Mouse (Mus musculus) heart, embryonic 16.5 days (tissue): ENCODE results near the gene Nsmce1. TPM values are rescaled to one million over a fixed set of nuclear protein-coding genes. Genes with fewer than 3 reads are reported as not detected.
"Not testable (repeated sequence)": the region's sequence is repeated elsewhere in the genome, so short reads cannot be mapped to it uniquely, and the experiment has no call there.

ENCODE experiments used
- ATAC-seq: fragments of 200-750 bp; cut with Nextera tagmentation; replicated peaks from 2 replicates; pipeline ENCODE4 v1.8.0; 2017; ENCODE audit warnings: moderate number of reproducible peaks; ENCODE audit not compliant: insufficient read depth, low FRiP score; ENCODE audit errors: extremely low read depth
- H3K27ac ChIP-seq: fragments of 300-500 bp; sonication (generic); 2 replicates; pipeline ENCODE4 v1.5.1; 2014; ENCODE audit warnings: mild to moderate bottlenecking, low read length, control low read depth, moderate library complexity
- H3K27me3 ChIP-seq: fragments of 300-500 bp; sonication (generic); 2 replicates; pipeline ENCODE4 v1.6.1; 2014; ENCODE audit warnings: low read length, mixed read lengths; ENCODE audit not compliant: control insufficient read depth, insufficient read depth
- H3K36me3 ChIP-seq: fragments of 300-500 bp; sonication (generic); 2 replicates; pipeline ENCODE4 v1.6.1; 2014; ENCODE audit not compliant: control insufficient read depth, insufficient read depth
- H3K4me1 ChIP-seq: fragments of 300-500 bp; sonication (generic); 2 replicates; pipeline ENCODE4 v1.6.1; 2014; ENCODE audit warnings: low read length, mixed read lengths; ENCODE audit not compliant: control insufficient read depth, insufficient read depth
- H3K4me2 ChIP-seq: fragments of 300-500 bp; sonication (generic); 2 replicates; pipeline ENCODE4 v1.6.1; 2014; ENCODE audit warnings: low read depth, mild to moderate bottlenecking, control low read depth, low read length
- H3K4me3 ChIP-seq: fragments of 300-500 bp; sonication (generic); 2 replicates; pipeline ENCODE4 v1.5.1; 2014; ENCODE audit warnings: mild to moderate bottlenecking, control low read depth, low read length
- H3K9ac ChIP-seq: fragments of 300-500 bp; sonication (generic); 2 replicates; pipeline ENCODE4 v1.6.1; 2014; ENCODE audit warnings: low read length, control low read depth
- H3K9me3 ChIP-seq: fragments of 300-500 bp; sonication (generic); replicated peaks from 2 replicates; pipeline ENCODE4 v1.6.1; 2016; ENCODE audit warnings: low read length; ENCODE audit not compliant: control insufficient read depth
- WGBS: fragments of 180-500 bp; shearing (Covaris S2); extraction: QIAGEN DNeasy Blood & Tissue Kit; methylation state at CpG from one replicate; pipeline ENCODE4 v1.1.7; 2014; 5-methylcytosine and 5-hydroxymethylcytosine counted together
- polyA plus RNA-seq: library from polyadenylated mRNA; unstranded; fragments of >200 nt; fragmentation: Nextera tagmentation; extraction: Ambion mirVana; gene quantifications from 2 replicates; pipeline ENCODE4 v1.2.1, GENCODE M21; 2015

The Nsmce1 gene
- polyA plus RNA-seq, 1 experiment from 2014 or later, result 94.9 TPM

GRCm38 (mm10) chr7:125433874-125434273 lies 57.5 kb downstream of the Nsmce1 start:
- Histone ChIP-seq H3K27ac (no peak overlapping the region), H3K36me3 (no peaks in the 10 kb centered on the region), H3K27me3 (no peaks in the 10 kb centered on the region), H3K4me2 (no peak overlapping the region), H3K9me3 (peaks cover 5% of the 10 kb centered on the region), H3K9ac (no peak overlapping the region), H3K4me3 (no peak overlapping the region), H3K4me1 (no peaks in the 10 kb centered on the region)
- ATAC-seq, result no peak
- 87% methylated on average over 3 of the region's 3 CpGs for WGBS

GRCm38 (mm10) chr7:125430170-125430842 lies 61.1 kb downstream of the Nsmce1 start:
- no peaks in the 10 kb centered on the region for H3K27me3 ChIP-seq
- no peak overlapping the region for H3K9ac ChIP-seq
- WGBS, result 66% methylated on average over 7 of the region's 7 CpGs
- H3K4me3 ChIP-seq, result no peak overlapping the region
- no peaks in the 10 kb centered on the region for H3K36me3 ChIP-seq
- peaks cover 3% of the 10 kb centered on the region for H3K4me1 ChIP-seq
- no peak for ATAC-seq
- H3K9me3 ChIP-seq, result peaks cover 5% of the 10 kb centered on the region
- no peak overlapping the region for H3K4me2 ChIP-seq
- H3K27ac ChIP-seq, result no peak overlapping the region

- not testable (repeated sequence) for H3K9me3 ChIP-seq, ATAC-seq, H3K4me1 ChIP-seq, H3K27ac ChIP-seq, H3K27me3 ChIP-seq, H3K36me3 ChIP-seq, H3K4me2 ChIP-seq, H3K4me3 ChIP-seq, H3K9ac ChIP-seq
- 61% methylated on average over 5 of the region's 5 CpGs for WGBS
These were observed 62.4 kb downstream of the Nsmce1 start for GRCm38 (mm10) chr7:125428816-125429500.

- Histone ChIP-seq H3K4me1 (peaks cover 3% of the 10 kb centered on the region), H3K4me3 (no peak overlapping the region), H3K9me3 (peaks cover 8% of the 10 kb centered on the region), H3K4me2 (no peak overlapping the region), H3K36me3 (no peaks in the 10 kb centered on the region), H3K27me3 (no peaks in the 10 kb centered on the region), H3K27ac (no peak overlapping the region), H3K9ac (no peak overlapping the region)
- 75% methylated on average over 7 of the region's 7 CpGs for WGBS
- ATAC-seq, result no peak
These were observed 63.0 kb downstream of the Nsmce1 start for GRCm38 (mm10) chr7:125428381-125428780.

DNA sequence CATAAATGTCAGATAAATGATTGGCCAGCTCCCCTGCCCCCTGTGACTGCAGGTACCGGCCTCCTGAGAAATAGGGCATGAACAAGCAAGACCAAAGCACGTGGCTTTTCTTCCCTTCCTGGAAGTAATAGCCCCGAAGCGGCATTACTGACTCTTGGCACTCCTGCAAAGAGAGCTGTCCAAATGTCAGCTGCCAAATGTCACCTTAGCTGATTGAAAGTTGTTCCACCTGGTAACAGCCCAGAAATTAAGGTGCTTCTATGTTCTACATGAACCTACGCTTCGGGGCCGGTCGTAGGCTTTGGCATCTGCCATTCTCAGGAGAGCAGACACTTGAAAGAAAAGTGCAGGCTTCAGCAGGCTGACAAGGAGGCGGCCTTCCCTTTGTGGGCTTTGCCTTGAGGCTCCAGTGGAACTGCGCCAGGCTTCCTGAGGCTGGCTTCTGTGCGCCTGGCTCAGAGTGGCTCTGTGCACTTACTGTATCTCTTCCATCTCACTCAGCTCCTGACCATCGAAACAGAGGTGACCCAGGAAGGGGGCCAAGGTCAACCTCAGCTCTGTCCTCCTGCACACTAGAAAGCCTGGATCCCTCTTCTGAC lies 63.8 kb downstream of the Nsmce1 start:
- peaks cover 8% of the 10 kb centered on the region for H3K9me3 ChIP-seq
- no peaks in the 10 kb centered on the region for H3K27me3 ChIP-seq
- WGBS, result 54% methylated on average over 12 of the region's 12 CpGs
- peaks cover 3% of the 10 kb centered on the region for H3K4me1 ChIP-seq
- H3K9ac ChIP-seq, result no peak overlapping the region
- no peak overlapping the region for H3K4me3 ChIP-seq
- no peak for ATAC-seq
- H3K4me2 ChIP-seq, result no peak overlapping the region
- no peaks in the 10 kb centered on the region for H3K36me3 ChIP-seq
- H3K27ac ChIP-seq, result no peak overlapping the region

DNA sequence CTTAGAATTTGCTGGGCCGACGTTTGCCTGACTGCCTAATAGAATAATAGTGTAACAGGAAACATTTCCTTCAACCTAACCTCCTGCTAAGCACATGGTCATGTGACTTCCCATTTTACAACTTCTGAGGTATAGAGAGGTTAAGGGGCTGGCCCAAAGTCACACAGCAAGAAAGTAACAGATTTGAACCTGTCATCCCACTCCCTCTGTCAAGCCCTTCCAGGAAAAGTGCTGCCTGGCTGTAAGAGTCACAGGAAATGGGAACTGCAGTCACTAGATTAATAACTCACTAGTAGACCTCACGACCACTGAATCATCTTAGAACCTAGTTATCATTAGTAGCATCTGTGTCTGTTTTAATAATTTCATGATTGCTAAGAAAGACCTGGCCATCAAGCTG lies 68.3 kb downstream of the Nsmce1 start:
- no peaks in the 10 kb centered on the region for H3K36me3 ChIP-seq
- ATAC-seq, result no peak
- 0 out of 2 replicates have a peak, but pooled peaks cover 3% of the 10 kb centered on the region for H3K9me3 ChIP-seq
- H3K4me1 ChIP-seq, result peaks cover 3% of the 10 kb centered on the region
- no peak overlapping the region for H3K4me3 ChIP-seq
- H3K9ac ChIP-seq, result no peak overlapping the region
- no peak overlapping the region for H3K4me2 ChIP-seq
- no peaks in the 10 kb centered on the region for H3K27me3 ChIP-seq
- no peak overlapping the region for H3K27ac ChIP-seq
- 54% methylated on average over 3 of the region's 3 CpGs for WGBS

- H3K27ac ChIP-seq, result no peak overlapping the region
- H3K27me3 ChIP-seq, result no peaks in the 10 kb centered on the region
- no peak for ATAC-seq
- 45% methylated on average over 2 of the region's 2 CpGs for WGBS
- H3K36me3 ChIP-seq, result no peaks in the 10 kb centered on the region
- H3K4me2 ChIP-seq, result no peak overlapping the region
- H3K9ac ChIP-seq, result no peak overlapping the region
- no peak overlapping the region for H3K4me3 ChIP-seq
- H3K9me3 ChIP-seq, result 0 out of 2 replicates have a peak, but pooled peaks cover 3% of the 10 kb centered on the region
- H3K4me1 ChIP-seq, result no peaks in the 10 kb centered on the region
These were observed 69.5 kb downstream of the Nsmce1 start for GRCm38 (mm10) chr7:125421911-125422310.

DNA sequence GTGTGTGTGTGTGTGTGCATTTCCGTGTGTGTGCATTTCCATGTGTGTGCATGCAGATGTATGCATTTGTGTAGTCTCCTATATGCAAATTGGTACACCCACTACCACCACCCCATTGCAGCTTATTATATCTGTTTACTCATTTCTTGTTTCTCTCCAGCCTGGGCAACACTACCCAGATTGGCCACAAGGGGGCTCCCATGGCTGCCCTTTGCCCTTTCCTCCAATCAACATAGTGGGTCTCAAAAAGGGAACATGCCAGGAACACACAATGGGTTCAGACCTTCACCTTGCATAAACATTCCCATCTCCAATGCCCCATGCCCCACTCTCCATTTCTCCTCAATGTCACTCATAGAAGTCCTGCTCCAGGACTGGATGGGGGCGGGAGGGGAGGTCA lies 71.2 kb downstream of the Nsmce1 start:
- Histone ChIP-seq H3K36me3 (no peaks in the 10 kb centered on the region), H3K27me3 (no peaks in the 10 kb centered on the region), H3K4me3 (no peak overlapping the region), H3K9me3 (0 out of 2 replicates have a peak, but pooled peaks cover 3% of the 10 kb centered on the region), H3K4me2 (no peak overlapping the region), H3K27ac (no peak overlapping the region), H3K9ac (no peak overlapping the region), H3K4me1 (no peaks in the 10 kb centered on the region)
- WGBS, result 58% methylated on average over 2 of the region's 2 CpGs
- no peak for ATAC-seq

DNA sequence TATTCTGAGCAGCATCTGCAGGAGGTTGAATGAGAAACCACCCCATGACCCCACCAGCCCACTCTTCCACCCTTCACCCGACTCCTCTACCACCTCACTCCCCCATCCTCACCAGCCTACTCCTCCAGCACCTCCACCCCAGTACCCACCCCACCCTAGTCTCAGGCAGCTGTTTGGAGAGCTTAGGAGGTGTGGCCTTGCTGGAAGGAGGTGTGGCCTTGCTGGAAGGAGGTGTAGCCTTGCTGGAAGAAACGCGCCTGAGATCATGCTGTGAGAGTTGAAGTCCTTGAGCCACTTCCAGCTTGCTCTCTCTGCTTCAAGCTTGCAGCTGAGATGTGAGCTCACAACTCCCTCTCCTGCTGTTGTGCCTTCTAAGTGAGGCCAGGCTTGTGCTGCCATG lies 73.0 kb downstream of the Nsmce1 start:
- Histone ChIP-seq H3K27ac (no peak overlapping the region), H3K4me3 (no peak overlapping the region), H3K36me3 (no peaks in the 10 kb centered on the region), H3K9me3 (no peaks in the 10 kb centered on the region), H3K9ac (no peak overlapping the region), H3K4me1 (no peaks in the 10 kb centered on the region), H3K27me3 (no peaks in the 10 kb centered on the region), H3K4me2 (no peak overlapping the region)
- ATAC-seq, result no peak
- 17% methylated on average over 3 of the region's 3 CpGs for WGBS
